Mouse (Mus musculus) layer of hippocampus, postnatal 25 days (tissue): ENCODE results near the gene Pank1. TPM values are rescaled to one million over a fixed set of nuclear protein-coding genes. Genes with fewer than 3 reads are reported as not detected.

ENCODE experiments used
- DNase-seq, 2 experiments: peaks; one replicate each; pipeline ENCODE4 v3.0.0; 2022; ENCODE audit warnings: mixed read lengths in 2 of 2, low spot score in 1 of 2; ENCODE audit errors: extremely low spot score in 1 of 2
- total RNA-seq, 2 experiments: library from RNA; stranded (reverse); gene quantifications; 2 replicates each; pipeline ENCODE4 v1.2.3; 2021

Gene Pank1
- total RNA-seq: 10 to 100 TPM; 19.5 to 20.5 TPM

- peak; percentile 70 to 81 for DNase-seq
Measured at GRCm38 (mm10) chr19:34878603-34879541, at the start of gene Pank1. Gene Pank1, minus strand, starts transcription at chr19:34879455.

DNA sequence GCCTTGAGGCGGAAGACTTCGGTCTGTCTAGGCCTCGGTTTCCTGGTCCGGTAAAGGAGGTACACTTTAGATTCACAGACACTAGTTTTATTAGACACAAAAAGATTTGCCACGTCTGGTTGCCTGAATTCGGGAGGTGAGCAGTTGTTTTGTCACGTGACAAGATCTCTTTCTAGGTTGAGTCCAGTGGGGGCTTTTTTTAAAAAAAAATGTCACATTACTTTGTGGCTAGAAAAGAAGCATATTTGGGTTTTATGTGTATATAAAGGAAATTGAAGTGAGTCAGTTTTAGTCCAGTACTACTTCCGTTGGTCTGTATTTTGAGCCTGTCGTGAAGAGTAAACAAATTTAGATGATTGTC lies 43.3 kb upstream of the Pank1 start:
- DNase-seq: no peak

- peak; percentile 80 to 81 for DNase-seq
Measured at GRCm38 (mm10) chr19:34921652-34922602, 42.7 kb upstream of the Pank1 start, which contains the start of gene Kif20b. Gene Kif20b, plus strand, starts transcription at chr19:34922361.

DNA sequence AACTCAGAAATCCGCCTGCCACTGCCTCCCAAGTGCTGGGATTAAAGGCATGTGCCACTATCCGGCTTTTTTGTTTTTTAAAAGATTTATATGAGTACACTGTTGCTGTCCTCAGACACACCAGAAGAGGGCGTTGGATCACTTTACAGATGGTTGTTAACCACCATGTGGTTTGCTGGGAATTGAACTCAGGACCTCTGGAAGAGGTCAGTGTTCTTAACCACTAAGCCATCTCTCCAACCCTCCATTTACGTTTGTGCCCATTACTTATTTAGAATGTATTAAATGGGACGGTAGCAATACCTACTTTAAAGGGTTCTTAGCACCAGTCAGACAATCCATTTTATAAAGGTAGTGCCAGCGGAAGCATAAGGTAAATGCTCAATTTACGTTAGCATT lies 42.0 kb upstream of the Pank1 start:
- no peak for DNase-seq

DNA sequence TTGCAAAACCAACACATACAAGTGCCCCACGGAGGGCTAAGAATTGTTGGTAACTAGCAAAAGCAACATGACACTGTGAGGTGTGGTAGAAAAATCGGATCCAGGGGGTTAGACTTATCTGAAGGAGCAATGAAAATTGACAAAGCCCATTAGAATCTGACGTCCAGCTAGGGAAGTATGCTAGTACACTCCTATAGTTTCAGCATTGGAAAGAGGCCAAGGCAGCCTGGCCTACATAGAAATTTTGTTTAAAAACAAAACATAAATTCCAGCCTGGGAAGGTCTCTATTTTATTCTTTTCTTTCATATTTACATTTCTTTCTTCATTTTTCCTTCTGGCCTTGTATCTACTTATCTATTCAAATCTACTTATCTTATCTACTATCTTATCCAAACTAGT lies 41.3 kb upstream of the Pank1 start:
- no peak for DNase-seq

DNA sequence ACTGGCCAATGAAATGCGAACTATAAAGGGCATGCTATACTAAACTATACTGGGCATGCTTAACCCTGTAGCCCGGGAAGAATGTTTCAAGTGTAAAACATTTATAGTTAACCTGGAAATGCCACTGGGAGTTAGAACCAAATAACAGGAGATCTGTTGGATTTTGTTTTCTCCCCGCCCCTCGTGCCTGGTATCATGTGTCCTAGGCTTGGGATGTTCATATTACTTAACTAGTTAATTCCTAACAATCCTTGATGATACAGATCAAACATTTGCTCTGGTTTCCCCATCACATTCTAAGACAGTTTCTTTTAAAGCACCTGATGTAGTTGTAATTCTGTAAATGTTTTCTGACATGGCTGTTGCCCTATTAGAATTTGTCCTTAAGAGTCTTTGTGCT lies 40.8 kb upstream of the Pank1 start:
- no peak for DNase-seq

DNA sequence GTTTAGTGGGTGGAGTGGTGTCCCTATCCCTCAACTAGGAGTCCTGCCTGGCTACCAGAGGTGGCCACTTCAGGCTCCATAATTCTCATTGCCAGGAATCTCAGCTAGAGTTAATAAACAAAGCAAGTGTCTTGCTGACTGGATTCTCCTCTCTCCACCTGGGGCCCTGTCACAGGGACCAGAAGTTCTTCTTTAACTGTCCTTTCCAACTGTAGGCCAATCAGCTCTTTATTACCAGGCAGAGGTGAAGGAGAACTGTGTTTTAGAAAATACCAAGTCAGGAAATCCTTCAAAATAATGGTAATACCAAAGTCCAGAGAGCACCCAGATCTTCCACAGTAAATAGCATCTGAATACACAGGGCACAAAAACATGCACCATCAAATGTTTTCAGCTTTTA lies 33.1 kb upstream of the Pank1 start:
- DNase-seq: no peak

- no peak for DNase-seq
Measured at GRCm38 (mm10) chr19:34906772-34907171, 27.5 kb upstream of the Pank1 start.

DNA sequence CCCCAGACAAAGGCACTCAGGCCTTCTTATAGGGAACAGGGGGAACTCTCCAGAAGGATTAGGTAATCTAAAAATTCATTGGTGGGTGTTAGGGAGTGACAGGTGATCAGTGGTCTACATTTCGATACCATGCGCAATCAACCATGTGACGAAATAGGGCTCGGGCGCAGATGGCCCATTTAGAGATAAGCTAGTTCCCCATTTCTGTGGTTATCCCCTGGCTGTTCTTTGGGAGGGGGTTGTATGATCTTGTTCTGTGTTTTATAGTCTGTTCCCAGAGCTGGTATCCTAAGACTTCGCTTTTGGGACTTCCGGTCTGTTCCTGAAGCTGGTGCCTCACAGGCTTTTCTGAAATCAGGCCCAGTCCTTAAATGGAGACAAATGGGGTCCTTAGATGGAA lies 26.2 kb upstream of the Pank1 start:
- DNase-seq: no peak

DNA sequence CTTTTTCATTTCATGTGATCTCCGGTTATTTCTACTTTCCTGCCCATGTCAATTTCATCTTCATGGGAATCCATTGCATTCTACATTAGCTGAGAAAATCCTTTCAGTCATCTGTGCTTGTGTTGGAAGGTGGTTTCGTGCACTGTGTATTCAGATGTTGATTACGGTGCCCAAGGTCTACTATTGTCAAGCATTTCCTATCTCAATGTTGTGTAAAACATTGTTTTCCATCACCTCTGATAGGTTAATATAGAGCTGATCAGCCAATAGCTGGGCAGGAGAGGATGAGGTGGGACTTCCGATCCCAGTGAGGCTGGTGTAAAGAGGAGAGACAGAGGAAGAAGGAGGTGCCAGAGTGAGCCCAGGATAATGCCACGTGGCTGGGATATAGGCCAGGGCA lies 24.8 kb upstream of the Pank1 start:
- no peak for DNase-seq

- DNase-seq: no peak
Measured at GRCm38 (mm10) chr19:34901735-34902134, 22.5 kb upstream of the Pank1 start.

DNA sequence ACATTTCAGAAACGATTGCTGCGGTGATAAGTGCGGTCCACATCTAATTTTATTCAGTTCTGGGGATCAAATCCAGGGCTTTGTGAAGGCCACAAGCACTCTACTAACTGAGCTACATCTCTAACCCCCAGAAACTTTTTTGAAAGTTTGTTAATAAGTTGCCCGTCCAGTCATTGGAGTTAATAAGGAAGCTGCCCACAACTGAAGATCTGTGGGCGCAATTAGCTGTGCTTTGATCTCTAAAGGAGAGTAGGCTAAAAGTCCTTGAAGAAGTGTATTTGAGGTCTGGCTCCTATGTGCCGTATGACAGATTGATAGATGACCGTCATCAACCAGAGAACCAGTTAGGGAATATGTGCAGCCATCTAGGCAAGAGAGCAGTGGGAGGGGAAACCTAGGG lies 22.0 kb upstream of the Pank1 start:
- DNase-seq: no peak

DNA sequence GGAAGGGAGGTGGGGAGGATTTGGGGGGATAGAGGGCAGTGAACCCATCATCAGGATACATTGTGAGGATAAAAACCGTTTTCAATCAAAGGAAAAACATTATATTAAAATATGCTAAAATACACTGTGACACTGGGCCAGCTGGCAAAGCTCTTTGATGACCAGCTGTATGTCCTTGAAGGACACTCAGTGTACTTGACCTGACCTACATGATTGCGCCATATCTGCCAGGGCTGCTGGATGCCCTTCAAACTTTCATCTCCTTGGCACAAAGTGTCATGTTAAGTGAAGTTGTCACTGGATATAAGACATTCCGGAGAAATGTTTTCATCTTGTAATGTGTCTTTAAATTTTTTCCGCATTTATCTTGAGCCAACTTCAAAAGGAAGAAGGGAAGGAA lies 19.7 kb upstream of the Pank1 start:
- DNase-seq: no peak

- DNase-seq: no peak
Measured at GRCm38 (mm10) chr19:34897082-34897965, 18.1 kb upstream of the Pank1 start.

DNA sequence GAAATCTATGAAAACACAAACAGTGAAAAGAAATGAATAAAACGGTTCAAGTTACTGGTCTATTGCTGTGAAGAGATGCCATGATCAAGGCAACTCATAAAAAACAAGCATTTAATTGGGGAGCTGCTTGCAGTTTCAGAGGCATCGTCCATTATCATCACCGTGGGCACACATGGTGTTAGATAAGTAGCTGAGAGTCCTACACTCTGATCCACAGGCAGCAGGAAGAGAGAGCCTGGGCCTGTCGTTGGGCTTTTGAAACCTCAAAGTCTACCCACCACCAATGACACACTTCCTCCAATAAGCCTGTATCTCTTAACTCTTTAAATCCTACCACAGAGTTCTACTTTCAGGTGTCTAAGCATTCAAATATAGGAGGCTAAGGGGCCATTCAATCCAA lies 15.8 kb upstream of the Pank1 start:
- no peak for DNase-seq

GRCm38 (mm10) chr19:34891590-34891989 lies 12.3 kb upstream of the Pank1 start:
- no peak for DNase-seq

DNA sequence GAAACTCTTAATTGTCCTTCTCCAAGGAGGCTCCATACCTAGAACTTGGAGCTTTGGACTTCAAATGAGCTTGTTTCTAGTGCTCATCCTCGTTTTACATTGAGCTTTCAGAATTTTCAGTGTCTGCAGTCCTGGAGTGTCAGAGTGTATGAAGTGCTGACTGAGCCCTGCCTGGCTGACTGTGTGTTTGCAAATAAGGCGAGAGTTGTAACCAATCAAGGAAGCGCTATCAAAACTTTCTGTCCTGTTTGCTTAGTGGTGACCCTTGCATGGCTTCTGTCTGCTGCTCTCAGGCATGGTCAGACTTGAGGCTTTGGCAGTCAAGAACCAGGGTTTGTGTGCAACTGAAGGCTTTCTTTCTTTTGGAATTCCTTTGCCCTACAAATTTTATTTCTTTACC lies 11.7 kb upstream of the Pank1 start:
- no peak for DNase-seq

DNA sequence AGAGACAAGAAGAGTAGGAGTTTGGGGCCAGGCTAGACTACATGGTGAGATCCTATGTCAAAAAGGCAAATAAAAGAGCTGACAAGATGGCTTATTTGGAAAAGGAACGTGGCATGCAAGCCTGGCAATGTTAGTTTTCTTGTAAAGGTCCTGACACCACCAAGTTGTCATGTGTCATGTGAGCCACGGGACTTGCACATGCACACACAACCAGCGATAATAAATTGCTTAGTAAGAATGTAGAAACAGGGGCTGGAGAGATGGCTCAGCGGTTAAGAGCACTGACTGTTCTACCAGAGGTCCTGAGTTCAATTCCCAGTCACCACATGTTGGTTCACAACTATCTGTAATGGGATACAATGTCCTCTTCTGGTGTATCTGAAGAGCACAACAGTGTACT lies 7.1 kb upstream of the Pank1 start:
- DNase-seq: no peak

- no peak for DNase-seq
Measured at GRCm38 (mm10) chr19:34883526-34884224, 4.4 kb upstream of the Pank1 start.

DNA sequence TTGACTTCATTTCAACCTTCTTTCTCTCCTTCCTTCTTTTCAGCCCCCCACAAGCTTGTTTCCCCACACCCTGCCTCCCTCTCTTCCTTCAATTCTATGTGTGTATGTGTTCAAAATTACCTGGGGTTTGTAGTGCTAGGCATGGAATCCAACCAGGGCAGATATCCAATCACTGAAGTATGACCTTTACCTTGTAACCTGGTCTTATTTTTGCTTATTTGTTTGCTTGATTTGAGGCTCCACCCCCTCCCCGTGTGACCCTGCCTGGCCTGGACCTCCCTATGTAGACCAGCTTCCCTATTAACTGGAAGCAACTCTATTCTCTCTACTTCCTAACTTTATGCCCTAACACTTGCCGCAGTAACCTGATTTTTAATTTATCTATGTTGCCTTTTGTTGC lies 3.2 kb upstream of the Pank1 start:
- DNase-seq: no peak
